Mouse (Mus musculus) ES-CJ7 (cell line): ENCODE measurements around the gene March10.

ENCODE experiments used
- DNase-seq: peaks from one replicate; pipeline ENCODE4 v3.0.0; 2011; ENCODE audit warnings: low read depth, low spot score

March10 gene

GRCm38 (mm10) chr11:105353891-105354280, 102.6 kb downstream of the March10 start:
- no peak for DNase-seq

- DNase-seq: no peak
Observed at GRCm38 (mm10) chr11:105352954-105353890, 103.3 kb downstream of the March10 start.

DNA sequence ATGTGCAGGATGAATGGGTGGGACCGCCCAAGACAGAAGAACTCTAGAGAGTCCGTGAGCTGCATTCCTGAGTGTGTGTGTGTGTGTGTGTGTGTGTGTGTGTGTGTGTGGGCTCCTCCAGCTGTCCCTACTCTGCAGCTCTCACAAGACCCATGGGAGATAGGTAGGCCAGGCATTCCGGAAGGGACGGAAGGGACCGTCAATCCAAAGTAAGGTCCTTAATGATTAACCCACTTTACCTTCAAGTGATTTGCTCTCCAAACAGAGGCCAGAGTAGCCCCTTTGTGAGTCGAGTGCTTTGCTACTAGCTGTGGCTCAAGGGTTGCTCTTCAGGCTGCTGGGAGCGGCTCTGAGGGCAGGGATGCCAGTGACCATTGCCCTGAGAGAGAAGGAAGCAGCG, 104.4 kb downstream of the March10 start:
- no peak for DNase-seq

DNA sequence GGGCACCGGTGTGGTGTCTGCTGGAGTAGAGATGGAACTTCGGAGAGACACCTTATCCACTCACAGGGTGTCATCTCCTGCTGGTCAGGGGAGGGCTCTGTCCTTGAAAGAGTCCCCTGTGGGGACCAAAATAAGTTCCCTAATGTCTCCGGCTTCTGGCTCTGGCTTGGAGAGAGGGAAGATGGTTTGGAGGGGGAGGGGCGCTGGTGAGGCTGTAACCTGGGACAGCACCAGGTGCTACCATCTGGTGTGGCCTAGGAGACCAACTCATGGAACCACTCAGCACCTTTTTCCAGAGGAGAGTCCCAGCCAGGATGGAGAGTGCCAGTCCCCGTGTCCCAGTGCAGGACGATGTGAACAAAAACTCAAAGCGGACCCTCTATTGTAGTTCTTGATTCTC, 105.9 kb downstream of the March10 start:
- DNase-seq: no peak

DNA sequence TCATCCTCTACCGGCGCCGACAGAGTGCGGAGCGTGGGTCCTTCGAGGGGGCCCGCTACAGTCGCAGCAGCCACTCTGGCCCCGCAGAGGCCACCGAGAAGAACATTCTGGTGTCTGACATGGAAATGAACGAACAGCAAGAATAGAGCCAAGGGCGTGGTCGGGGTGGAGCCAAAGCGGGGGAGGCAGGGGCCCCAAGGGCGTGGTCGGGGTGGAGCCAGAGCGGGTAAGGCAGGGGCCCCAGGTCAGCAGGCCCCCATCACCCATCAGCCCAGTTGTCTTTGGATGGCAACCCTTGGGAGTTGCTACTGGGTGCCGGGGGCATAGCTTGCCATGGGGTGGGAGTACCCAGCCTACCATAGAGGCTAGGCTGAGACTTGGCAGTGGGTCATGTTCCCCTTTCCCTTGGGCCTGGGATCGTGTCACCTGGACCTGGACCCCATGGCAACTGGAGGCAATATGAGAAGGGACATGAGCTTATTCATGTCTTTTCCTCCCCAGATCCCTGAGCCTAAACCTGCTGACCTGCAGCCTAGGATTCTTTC, 106.7 kb downstream of the March10 start:
- DNase-seq: no peak

GRCm38 (mm10) chr11:105348495-105348982, 108.0 kb downstream of the March10 start:
- DNase-seq: no peak

DNA sequence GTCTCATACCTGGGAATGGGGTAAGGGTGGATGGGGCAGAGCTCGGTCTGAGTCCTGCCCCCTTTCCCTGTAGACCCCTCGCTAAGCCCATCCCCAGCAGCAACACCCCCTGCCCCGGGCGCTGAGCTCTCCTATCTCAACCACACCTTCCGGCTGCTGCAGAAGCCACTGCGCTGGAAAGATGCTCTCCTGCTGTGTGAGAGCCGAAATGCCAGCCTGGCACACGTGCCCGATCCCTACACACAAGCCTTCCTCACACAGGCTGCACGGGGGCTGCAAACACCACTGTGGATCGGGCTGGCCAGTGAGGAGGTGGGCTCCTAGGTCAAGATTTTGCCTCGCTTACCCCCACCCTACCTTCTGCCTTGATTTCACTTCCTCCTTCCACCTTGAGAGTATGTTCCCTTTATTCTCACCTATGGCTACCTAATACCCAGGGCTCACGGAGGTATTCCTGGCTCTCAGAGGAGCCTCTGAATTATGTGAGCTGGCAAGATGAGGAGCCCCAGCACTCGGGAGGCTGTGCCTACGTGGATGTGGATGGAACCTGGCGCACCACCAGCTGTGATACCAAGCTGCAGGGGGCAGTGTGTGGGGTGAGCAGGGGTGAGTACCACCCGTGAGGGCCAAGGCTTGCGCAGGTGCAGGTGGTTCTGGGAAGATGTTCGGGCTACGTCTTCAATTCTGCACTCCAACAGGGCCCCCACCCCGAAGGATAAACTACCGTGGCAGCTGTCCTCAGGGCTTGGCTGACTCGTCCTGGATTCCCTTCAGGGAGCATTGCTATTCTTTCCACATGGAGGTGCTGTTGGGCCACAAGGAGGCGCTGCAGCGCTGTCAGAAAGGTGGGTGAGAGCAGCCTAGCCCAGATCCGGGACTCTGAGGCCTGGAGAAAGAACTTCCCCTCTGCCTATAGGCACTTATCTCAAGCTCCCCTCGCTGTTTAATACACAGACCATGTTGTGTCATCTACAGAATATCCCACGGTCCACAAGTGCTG, 109.1 kb downstream of the March10 start:
- peak; percentile 85 for DNase-seq

DNA sequence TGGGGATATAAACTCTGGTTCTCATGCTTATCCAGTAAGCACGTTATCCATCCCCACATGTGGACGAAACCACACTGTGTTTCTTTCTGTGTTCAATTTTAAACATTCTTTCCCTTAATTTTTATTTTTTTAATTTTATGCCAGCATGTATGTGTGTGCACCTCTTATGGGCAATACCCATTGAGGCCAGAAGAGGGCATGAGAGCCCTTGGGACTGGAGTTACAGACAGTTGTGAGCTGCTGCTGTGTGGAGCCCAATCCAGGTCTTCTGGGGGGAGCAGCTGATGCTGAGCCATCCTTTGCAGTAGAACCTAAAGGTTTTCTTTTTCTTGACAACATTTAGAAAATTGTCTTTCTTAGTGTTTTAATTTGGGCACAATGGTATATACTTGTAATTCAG, 111.3 kb downstream of the March10 start:
- peak; percentile 53 for DNase-seq

DNA sequence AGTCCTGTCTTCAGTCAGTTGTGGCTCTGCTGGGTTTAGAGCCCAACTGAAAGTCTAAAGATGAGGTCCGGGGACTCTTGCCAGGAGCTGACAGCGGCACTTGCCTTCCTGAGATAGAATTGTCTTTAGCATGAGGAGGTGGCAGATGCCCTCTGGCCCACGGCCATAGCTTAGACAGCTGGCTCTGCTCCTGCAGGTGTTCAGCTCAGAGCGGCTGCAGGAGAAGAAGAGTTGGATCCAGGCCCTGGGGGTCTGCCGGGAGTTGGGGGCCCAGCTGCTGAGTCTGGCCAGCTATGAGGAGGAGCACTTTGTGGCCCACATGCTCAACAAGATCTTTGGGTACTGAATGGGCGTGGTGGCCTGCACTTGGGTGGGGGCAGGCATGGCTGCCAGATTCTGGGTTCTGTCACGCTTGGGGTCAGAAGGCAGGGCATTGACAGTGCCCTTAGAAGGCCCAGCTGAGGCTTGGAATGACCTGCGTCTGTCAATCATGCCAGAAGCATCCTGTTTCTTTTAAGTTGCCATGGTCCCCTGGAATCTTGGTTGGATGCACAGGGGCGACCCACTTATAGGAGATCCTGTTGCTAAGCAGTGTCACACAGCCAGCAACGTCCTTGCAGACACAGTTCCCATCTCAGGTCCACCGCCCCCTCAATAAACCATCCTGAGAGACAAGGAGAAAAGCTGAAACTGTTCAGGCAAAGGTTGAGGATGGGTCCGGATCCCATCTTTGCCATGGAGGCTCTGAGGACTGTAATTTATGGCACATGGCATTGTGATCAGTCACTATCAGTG, 117.7 kb downstream of the March10 start:
- no peak for DNase-seq

GRCm38 (mm10) chr11:105333867-105334670, 122.5 kb downstream of the March10 start:
- DNase-seq: no peak

GRCm38 (mm10) chr11:105332468-105332867, 124.1 kb downstream of the March10 start:
- DNase-seq: peak; percentile 62

- peak; percentile 59 for DNase-seq
Observed at GRCm38 (mm10) chr11:105331732-105332131, 124.8 kb downstream of the March10 start.

- DNase-seq: no peak
Observed at GRCm38 (mm10) chr11:105331129-105331528, 125.4 kb downstream of the March10 start.

- no peak for DNase-seq
Observed at GRCm38 (mm10) chr11:105329962-105330361, 126.6 kb downstream of the March10 start.

GRCm38 (mm10) chr11:105327101-105327500, 129.4 kb downstream of the March10 start:
- DNase-seq: no peak

GRCm38 (mm10) chr11:105323530-105323929, 133.0 kb downstream of the March10 start:
- DNase-seq: no peak

GRCm38 (mm10) chr11:105321090-105321489, 135.4 kb downstream of the March10 start:
- no peak for DNase-seq

GRCm38 (mm10) chr11:105317769-105318168, 138.8 kb downstream of the March10 start:
- no peak for DNase-seq

- DNase-seq: no peak
Observed at GRCm38 (mm10) chr11:105316121-105316520, 140.4 kb downstream of the March10 start.

- DNase-seq: no peak
Observed at GRCm38 (mm10) chr11:105315296-105315695, 141.2 kb downstream of the March10 start.
